Comparison of ENCODE assay signal across 14 mouse cellular contexts in the genomic region with DNA sequence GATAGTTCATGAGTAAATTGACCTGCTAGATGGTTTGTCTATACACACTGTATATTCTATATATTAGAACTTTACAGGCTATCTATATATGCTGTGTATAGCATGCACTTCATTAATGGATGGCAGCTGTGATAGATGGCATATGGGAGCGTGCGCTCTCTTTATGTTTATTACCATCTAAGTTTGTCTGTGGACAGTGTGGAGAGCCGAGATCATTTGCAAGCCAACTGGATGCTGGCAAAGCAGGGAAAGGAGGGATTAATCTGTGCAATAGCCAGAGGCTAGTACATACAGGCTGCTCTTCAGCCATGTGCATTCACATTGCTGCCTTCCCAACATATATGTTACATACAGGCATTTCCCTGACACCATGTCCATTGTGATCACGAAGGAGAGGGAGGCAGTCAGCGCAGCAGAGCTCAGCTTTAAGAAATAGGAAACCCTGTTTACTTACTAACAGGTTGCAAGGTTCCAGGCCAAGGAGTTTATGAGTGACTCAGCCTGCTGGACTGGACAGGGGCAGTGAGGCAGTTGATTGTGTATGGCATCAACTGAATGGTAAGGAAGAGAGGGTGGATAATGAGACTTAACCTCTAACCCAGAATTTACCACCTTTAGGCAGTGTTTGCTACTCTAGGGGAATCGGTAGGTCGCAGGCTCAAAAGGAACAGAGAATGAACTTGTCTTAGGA.
DNase-seq lines count a peak whose midpoint lies in the region; ATAC-seq and TF ChIP-seq lines count a peak whose summit lies in the region.
"Had no signal": no experiment of that assay in that cellular context is flagged by ENCODE, and none has a peak within 500 bp of the region (broad histone marks: within the 10 kb centered on the region; RNA-seq: fewer than 3 reads in every experiment).

No protein-coding gene starts in this region.

- TF ChIP-seq CTCF in lung, postnatal 0 days (IDR thresholded peaks at IDR 0.05): no peak
- no peak for TF ChIP-seq CTCF in lung, adult 2 months (IDR thresholded peaks at IDR 0.05; ENCODE audit: insufficient read depth, low read length)

- no peak for TF ChIP-seq POLR2A in lung, adult 2 months (IDR thresholded peaks at IDR 0.05; ENCODE audit: borderline replicate concordance, extremely low read depth, low read depth, low read length)

- peaks cover 61% of the 10 kb centered on the region for H3K4me1 ChIP-seq in forebrain, embryonic 13.5 days
- peaks cover 36% of the 10 kb centered on the region for H3K4me1 ChIP-seq in forebrain, embryonic 14.5 days (ENCODE audit: control insufficient read depth, insufficient read depth, low read length)
- H3K4me1 ChIP-seq in lung, postnatal 0 days (ENCODE audit: insufficient read depth, low read depth, low read length): no peaks in the 10 kb centered on the region; the same call in 1 of the 2 replicates
- H3K4me1 ChIP-seq in lung, adult 2 months (ENCODE audit: control insufficient read depth, insufficient read depth, low read length): peaks cover 8% of the 10 kb centered on the region
- H3K4me1 ChIP-seq in hindbrain, embryonic 15.5 days (replicated peaks): peaks cover 58% of the 10 kb centered on the region

- H3K4me2 ChIP-seq in forebrain, embryonic 13.5 days: no peak overlapping the region
- H3K4me2 ChIP-seq in forebrain, embryonic 14.5 days (ENCODE audit: low read length): no peak overlapping the region
- H3K4me2 ChIP-seq in lung, postnatal 0 days (replicated peaks; ENCODE audit: low read depth, low read length): no peak overlapping the region
- no peak overlapping the region for H3K4me2 ChIP-seq in hindbrain, embryonic 15.5 days

- WGBS in forebrain, embryonic 13.5 days: 55% methylated on average over 7 of the region's 7 CpGs
- 57% methylated on average over 7 of the region's 7 CpGs for WGBS in forebrain, embryonic 14.5 days
- WGBS in lung, postnatal 0 days: 55% methylated on average over 7 of the region's 7 CpGs
- WGBS in lung, adult 2 months: 56% methylated on average over 7 of the region's 7 CpGs
- 43% methylated on average over 7 of the region's 7 CpGs for WGBS in hindbrain, embryonic 15.5 days

- no peaks in the 10 kb centered on the region for H3K27me3 ChIP-seq in forebrain, embryonic 13.5 days
- no peaks in the 10 kb centered on the region for H3K27me3 ChIP-seq in forebrain, embryonic 14.5 days (replicated peaks; ENCODE audit: control insufficient read depth, insufficient read depth, low read length)
- H3K27me3 ChIP-seq in lung, postnatal 0 days (replicated peaks; ENCODE audit: insufficient read depth, low read length): no peaks in the 10 kb centered on the region
- no peaks in the 10 kb centered on the region for H3K27me3 ChIP-seq in hindbrain, embryonic 15.5 days

- no peaks in the 10 kb centered on the region for H3K9me3 ChIP-seq in forebrain, embryonic 13.5 days (replicated peaks)
- H3K9me3 ChIP-seq in forebrain, embryonic 14.5 days (replicated peaks; ENCODE audit: control insufficient read depth, low read length): no peaks in the 10 kb centered on the region
- H3K9me3 ChIP-seq in lung, postnatal 0 days (ENCODE audit: low read length): no peaks in the 10 kb centered on the region
- no peaks in the 10 kb centered on the region for H3K9me3 ChIP-seq in hindbrain, embryonic 15.5 days

- no peak overlapping the region; the same call in 1 of the 2 replicates for H3K27ac ChIP-seq in forebrain, embryonic 13.5 days
- no peak overlapping the region for H3K27ac ChIP-seq in forebrain, embryonic 14.5 days (ENCODE audit: low read depth, low read length)
- no peak overlapping the region for H3K27ac ChIP-seq in lung, postnatal 0 days (ENCODE audit: low read length)
- H3K27ac ChIP-seq in hindbrain, embryonic 15.5 days (replicated peaks): peak overlapping the region; percentile 27; the same call in 1 of the 2 replicates

- 0 out of 2 replicates have a peak, but pooled peaks have one; percentile 30 for ATAC-seq in forebrain, embryonic 13.5 days
- no peak for ATAC-seq in forebrain, embryonic 14.5 days
- ATAC-seq in lung, postnatal 0 days: 0 out of 2 replicates have a peak, but pooled peaks have one; percentile 13
- ATAC-seq in hindbrain, embryonic 15.5 days (ENCODE audit: low FRiP score, low read depth): no peak
- ATAC-seq: forebrain, embryonic 16.5 days had no signal

- 0 out of 2 replicates have a peak, but pooled peaks cover 8% of the 10 kb centered on the region for H3K36me3 ChIP-seq in forebrain, embryonic 13.5 days (ENCODE audit: poor library complexity, severe bottlenecking)
- no peaks in the 10 kb centered on the region for H3K36me3 ChIP-seq in forebrain, embryonic 14.5 days (ENCODE audit: control insufficient read depth, insufficient read depth, low read length)
- no peaks in the 10 kb centered on the region for H3K36me3 ChIP-seq in lung, postnatal 0 days (ENCODE audit: insufficient read depth, low read length)
- H3K36me3 ChIP-seq in hindbrain, embryonic 15.5 days: no peaks in the 10 kb centered on the region

- H3K9ac ChIP-seq in forebrain, embryonic 13.5 days: no peak overlapping the region
- no peak overlapping the region for H3K9ac ChIP-seq in forebrain, embryonic 14.5 days (ENCODE audit: low read length)
- H3K9ac ChIP-seq in lung, postnatal 0 days (replicated peaks; ENCODE audit: low read depth): no peak overlapping the region
- no peak overlapping the region for H3K9ac ChIP-seq in hindbrain, embryonic 15.5 days

- no peak for DNase-seq in forebrain, embryonic 14.5 days (ENCODE audit: low spot score)
- DNase-seq in lung, postnatal 0 days (ENCODE audit: low spot score): peak; percentile 46
- no peak for DNase-seq in lung, adult 2 months
- DNase-seq in retina, embryonic 14.5 days (ENCODE audit: low spot score): peak; percentile 61
- no peak for DNase-seq in adrenal gland, adult 8-10 months
- DNase-seq in cerebellum, postnatal 36 days: no peak
- DNase-seq: adrenal gland, postnatal 25 days; B cell, adult 2 months; cerebellum, adult 11 months; liver; lung, postnatal 14 days had no signal

- TF ChIP-seq EP300 in lung, postnatal 0 days (IDR thresholded peaks at IDR 0.05): no peak

- H3K4me3 ChIP-seq in forebrain, embryonic 13.5 days: no peak overlapping the region
- no peak overlapping the region for H3K4me3 ChIP-seq in forebrain, embryonic 14.5 days (ENCODE audit: low read depth, low read length)
- no peak overlapping the region for H3K4me3 ChIP-seq in lung, postnatal 0 days (ENCODE audit: low read depth, low read length)
- no peak overlapping the region for H3K4me3 ChIP-seq in lung, adult 2 months (replicated peaks; ENCODE audit: extremely low read depth, low read depth, low read length)
- no peak overlapping the region for H3K4me3 ChIP-seq in hindbrain, embryonic 15.5 days

Comparison
In these comparisons a context has a peak if more than half of its experiments do, and no peak if none do; other contexts are left out.
1. ATAC-seq: peak in forebrain, embryonic 13.5 days (single experiment) and lung, postnatal 0 days (single experiment); none in forebrain, embryonic 14.5 days (single experiment) and hindbrain, embryonic 15.5 days (single experiment).
2. DNase-seq: peak in lung, postnatal 0 days (single experiment) and retina, embryonic 14.5 days (single experiment); none in forebrain, embryonic 14.5 days (single experiment), lung, adult 2 months (single experiment), adrenal gland, adult 8-10 months (single experiment) and cerebellum, postnatal 36 days (0 of 2).